Mouse (Mus musculus): ENCODE results near the gene Dnhd1. TPM values are rescaled to one million over a fixed set of nuclear protein-coding genes. Genes with fewer than 3 reads are reported as not detected.

Dnhd1 gene
- 1 to 10 TPM; 1.6 to 2.3 TPM for total RNA-seq (2021)
- long read RNA-seq, experiment 1 = 0 reads
- long read RNA-seq, experiment 2 = 0 reads

- peak; percentile 84 to 89 for DNase-seq
These were observed at the start of gene Dnhd1 for GRCm38 (mm10) chr7:105650639-105651435. TSS of gene Dnhd1 (plus strand) at chr7:105650827.

GRCm38 (mm10) chr7:105602860-105603623 is 47.6 kb upstream of the Dnhd1 start:
- DNase-seq = peak; percentile 77 to 83

- DNase-seq = no peak
These were observed 42.2 kb upstream of the Dnhd1 start for GRCm38 (mm10) chr7:105608467-105608866.

- no peak for DNase-seq
These were observed 38.9 kb upstream of the Dnhd1 start for GRCm38 (mm10) chr7:105611767-105612166.

GRCm38 (mm10) chr7:105614400-105614799 is 36.2 kb upstream of the Dnhd1 start:
- no peak for DNase-seq

GRCm38 (mm10) chr7:105615720-105616119 is 34.9 kb upstream of the Dnhd1 start:
- no peak for DNase-seq

GRCm38 (mm10) chr7:105616561-105616960 is 34.1 kb upstream of the Dnhd1 start:
- DNase-seq = no peak

- DNase-seq = no peak
These were observed 32.8 kb upstream of the Dnhd1 start for GRCm38 (mm10) chr7:105617810-105618209.

GRCm38 (mm10) chr7:105619701-105620100 is 30.9 kb upstream of the Dnhd1 start:
- DNase-seq = no peak

- no peak for DNase-seq
These were observed 29.6 kb upstream of the Dnhd1 start for GRCm38 (mm10) chr7:105621053-105621452.

- no peak for DNase-seq
These were observed 28.9 kb upstream of the Dnhd1 start for GRCm38 (mm10) chr7:105621646-105622292.

- no peak for DNase-seq
These were observed 25.2 kb upstream of the Dnhd1 start for GRCm38 (mm10) chr7:105625397-105625796.

GRCm38 (mm10) chr7:105628633-105629032 is 22.0 kb upstream of the Dnhd1 start:
- peak; percentile 62 to 77 for DNase-seq

- DNase-seq = no peak
These were observed 18.1 kb upstream of the Dnhd1 start for GRCm38 (mm10) chr7:105632551-105632972.

GRCm38 (mm10) chr7:105633127-105633800 is 17.4 kb upstream of the Dnhd1 start, which contains the start of gene Trim3:
TSS of gene Trim3 (minus strand) at chr7:105633571.
- DNase-seq = peak; percentile 96 to 99

GRCm38 (mm10) chr7:105633801-105634135 is 16.9 kb upstream of the Dnhd1 start:
- DNase-seq = no peak

GRCm38 (mm10) chr7:105634272-105634920 is 16.2 kb upstream of the Dnhd1 start:
- DNase-seq = no peak

- DNase-seq = no peak
These were observed 14.9 kb upstream of the Dnhd1 start for GRCm38 (mm10) chr7:105635726-105636125.

- DNase-seq = no peak
These were observed 11.9 kb upstream of the Dnhd1 start for GRCm38 (mm10) chr7:105638776-105639175.

GRCm38 (mm10) chr7:105639304-105639703 is 11.3 kb upstream of the Dnhd1 start:
- peak; percentile 42 to 62 for DNase-seq

GRCm38 (mm10) chr7:105639756-105640155 is 10.9 kb upstream of the Dnhd1 start, which contains the start of gene Timm10b:
TSS of gene Timm10b (plus strand) at chr7:105640056.
- DNase-seq = no peak

Data from adrenal gland, postnatal 36 days (tissue).